Mouse (Mus musculus) heart, adult 18-20 months (tissue): ENCODE results near the gene Traf7. TPM values are rescaled to one million over a fixed set of nuclear protein-coding genes. Genes with fewer than 3 reads are reported as not detected.
A peak's percentile ranks its signal among the peaks of the same experiment; 100 is the strongest.

Experiments
- DNase-seq, 2 experiments: peaks; one replicate each; pipeline ENCODE4 v3.0.0; 2021 to 2022; ENCODE audit warnings: mixed read lengths in 1 of 2
- long read RNA-seq, 2 experiments: library from polyadenylated mRNA; stranded (forward); transcript quantifications; one replicate each; pipeline ENCODE4 v2.0.0; 2021
- total RNA-seq, 2 experiments: library from RNA; stranded (reverse); gene quantifications; 2 replicates each; pipeline ENCODE4 v1.2.3; 2021

Traf7 gene
- total RNA-seq = 10 to 100 TPM; 35.8 to 38.5 TPM
- long read RNA-seq, experiment 1, transcript Traf7-215 (21 exons, 3,003 nt) = major isoform, 13 of 50 reads
- long read RNA-seq, experiment 1, partial matches to known transcripts = 3 of 50 reads
- long read RNA-seq, experiment 1, other reads (novel, unspliced or antisense) = 28 of 50 reads
- long read RNA-seq, experiment 2, transcript Traf7-215 (21 exons, 3,003 nt) = major isoform, 6 of 21 reads
- long read RNA-seq, experiment 2, partial matches to known transcripts = 2 of 21 reads
- long read RNA-seq, experiment 2, other reads (novel, unspliced or antisense) = 10 of 21 reads

DNA sequence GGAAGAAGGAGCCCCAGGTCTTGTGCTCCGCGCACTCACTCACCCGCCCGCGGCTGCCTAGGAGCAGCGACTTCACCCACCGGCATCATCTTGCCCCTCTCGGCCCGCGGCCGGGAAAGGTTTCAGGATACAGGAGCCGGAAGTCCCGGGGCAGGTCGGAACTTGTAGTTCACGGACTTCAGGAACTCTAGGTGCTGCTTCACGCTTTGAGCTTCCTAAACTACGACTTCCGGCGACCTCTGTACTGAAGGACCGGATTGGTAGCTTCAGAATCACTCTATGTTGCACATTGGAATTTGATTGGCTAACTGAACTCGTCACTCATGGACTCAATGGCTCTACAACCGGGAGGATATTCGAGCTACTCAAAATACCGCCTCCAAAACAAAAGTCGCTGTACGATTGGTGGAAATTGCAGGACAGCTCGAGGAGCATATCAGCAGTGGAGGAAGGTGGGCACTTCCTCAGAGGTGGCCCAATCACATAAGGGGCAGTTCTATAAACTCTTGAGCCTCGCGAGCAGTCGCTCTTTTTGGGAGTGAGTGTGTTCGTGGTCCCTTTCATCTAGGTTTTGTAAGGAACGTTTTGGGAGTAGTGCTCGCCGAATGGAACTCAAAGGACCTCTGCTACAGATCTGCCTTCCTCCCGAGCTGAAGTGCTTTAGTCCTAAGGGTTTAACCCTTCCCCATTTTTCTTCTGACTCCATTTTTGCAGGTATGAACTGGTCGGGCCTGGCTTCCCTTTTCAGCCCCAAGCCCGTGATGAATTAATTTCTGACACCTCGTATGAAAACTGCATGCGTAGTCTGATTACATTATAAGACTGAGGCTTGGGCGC is at the start of gene Traf7:
Traf7 (minus strand) TSS at position 216 of the 837 bp plus-strand sequence.
- DNase-seq = peak; percentile 96 to 99

DNA sequence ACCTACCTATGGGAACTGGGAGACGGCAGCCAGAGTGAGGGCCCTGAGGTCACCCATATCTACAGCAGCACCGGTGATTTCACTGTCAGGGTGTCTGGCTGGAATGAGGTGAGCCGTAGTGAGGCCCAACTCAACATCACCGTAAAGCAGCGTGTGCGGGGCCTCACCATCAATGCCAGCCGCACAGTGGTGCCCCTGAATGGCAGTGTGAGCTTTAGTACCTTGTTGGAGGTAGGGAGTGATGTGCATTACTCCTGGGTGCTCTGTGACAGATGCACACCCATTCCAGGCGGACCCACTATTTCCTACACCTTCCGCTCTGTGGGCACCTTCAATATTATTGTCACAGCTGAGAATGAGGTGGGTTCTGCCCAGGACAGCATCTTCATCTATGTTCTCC is 46.1 kb upstream of the Traf7 start:
- DNase-seq = no peak

DNA sequence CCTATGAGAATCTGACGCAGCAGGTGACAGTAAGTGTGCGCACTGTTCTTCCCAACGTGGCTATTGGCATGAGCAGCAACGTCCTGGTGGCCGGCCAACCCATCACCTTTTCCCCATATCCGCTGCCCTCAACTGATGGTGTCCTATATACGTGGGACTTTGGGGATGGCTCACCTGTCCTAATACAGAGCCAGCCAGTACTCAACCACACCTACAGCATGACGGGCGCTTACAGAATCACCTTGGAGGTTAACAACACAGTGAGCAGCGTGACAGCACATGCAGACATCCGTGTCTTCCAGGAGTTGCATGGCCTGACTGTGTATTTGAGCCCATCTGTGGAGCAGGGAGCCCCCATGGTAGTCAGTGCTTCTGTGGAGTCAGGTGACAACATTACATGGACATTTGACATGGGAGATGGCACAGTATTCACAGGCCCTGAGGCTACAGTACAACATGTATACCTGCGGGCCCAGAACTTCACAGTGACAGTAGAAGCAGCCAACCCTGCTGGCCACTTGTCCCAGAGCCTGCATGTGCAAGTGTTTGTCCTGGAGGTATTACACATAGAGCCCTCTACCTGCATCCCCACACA is 45.0 kb upstream of the Traf7 start:
- DNase-seq = no peak

DNA sequence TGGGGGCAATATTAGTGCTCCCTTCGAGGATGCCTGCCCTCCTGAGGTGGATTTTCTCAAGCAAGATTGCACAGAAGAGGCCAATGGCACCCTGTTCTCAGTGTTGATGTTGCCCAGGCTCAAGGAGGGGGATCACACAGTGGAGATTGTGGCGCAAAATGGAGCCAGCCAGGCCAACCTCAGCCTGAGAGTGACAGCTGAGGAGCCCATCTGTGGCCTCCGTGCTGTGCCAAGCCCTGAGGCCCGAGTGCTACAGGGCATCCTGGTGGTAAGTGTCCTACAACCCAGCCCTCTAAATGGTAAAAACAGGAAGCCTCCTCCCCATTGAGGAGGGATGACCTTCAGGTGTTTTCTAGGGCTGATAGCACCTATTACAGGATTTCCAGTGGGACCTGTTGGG is 42.1 kb upstream of the Traf7 start:
- DNase-seq = no peak

DNA sequence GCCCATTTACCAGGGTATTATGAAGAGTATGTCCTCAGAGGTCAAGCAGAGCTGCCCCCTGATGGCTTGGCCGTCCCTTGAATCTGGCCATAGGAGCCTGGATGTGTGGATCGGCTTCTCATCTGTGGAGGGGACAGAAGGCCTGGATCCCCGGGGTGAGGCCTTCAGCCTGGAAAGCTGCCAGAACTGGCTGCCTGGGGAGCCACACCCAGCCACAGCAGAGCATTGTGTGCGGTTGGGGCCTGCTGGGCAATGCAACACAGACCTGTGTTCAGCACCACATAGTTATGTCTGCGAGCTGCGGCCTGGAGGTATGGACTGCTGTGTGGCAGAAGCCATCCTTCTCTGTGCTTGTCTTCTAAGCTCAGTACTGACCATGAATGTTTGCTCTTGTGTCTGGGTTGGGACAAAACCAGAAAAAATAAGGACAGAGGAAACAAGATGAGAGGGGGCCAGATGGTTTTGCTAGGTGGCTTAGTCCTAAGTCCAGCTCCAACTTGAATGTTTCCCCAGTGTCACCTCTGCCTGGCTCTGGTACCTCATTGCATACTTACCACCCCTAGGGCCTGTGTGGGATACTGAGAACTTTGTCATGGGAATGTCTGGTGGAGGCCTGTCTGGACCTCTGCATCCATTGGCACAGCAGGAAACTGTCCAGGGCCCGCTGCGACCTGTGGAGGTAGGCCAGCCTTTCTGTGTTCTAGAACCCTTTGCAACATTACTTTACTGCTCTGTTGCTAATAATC is 39.5 kb upstream of the Traf7 start:
- DNase-seq = peak; percentile 63 to 71

DNA sequence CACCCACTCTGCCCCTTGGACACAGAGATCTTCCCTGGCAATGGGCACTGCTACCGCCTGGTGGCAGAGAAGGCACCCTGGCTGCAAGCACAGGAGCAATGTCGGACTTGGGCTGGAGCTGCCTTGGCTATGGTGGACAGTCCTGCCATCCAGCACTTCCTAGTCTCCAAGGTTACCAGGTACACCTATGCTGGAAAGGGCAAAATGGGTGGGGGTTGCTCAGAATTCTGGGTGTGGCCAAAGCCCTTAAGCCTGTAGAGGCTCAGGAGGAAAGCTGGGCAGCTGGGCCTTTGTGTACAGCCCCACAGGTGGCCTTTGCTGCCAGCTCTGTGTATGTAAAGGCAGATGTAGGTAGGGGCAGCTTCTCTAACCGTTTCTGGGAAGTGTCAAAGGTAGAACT is 38.1 kb upstream of the Traf7 start:
- DNase-seq = no peak

DNA sequence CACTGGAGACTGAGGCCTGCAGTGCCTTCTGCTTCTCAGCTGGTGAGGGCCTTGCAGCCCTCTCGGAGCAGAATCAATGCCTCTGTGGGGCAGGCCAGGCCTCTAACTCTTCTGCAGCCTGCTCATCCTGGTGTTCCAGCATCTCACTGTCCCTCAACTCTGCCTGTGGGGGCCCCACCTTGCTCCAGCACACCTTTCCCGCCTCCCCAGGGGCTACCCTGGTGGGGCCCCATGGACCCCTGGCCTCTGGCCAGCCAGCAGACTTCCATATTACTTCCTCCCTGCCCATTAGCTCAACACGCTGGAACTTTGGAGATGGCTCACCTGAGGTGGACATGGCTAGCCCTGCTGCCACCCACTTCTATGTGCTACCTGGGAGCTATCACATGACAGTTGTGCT is 37.4 kb upstream of the Traf7 start:
- DNase-seq = no peak

DNA sequence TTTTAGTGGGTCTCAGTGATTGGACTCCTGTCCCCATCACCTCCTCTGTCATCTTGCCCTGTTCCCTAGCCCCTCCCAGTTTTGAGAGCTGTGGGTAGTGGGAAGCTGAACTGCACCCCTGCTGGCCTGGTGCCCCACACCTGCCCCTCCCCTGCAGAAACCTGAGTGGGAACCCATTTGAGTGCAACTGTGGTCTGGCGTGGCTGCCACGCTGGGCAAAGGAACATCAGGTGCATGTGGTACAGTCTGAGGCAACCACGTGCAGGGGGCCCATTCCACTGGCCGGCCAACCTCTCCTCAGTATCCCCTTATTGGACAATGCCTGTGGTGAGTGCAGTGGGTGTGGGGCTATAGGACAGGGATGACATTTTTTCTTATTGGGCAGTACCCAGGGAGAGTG is 36.7 kb upstream of the Traf7 start:
- DNase-seq = no peak

DNA sequence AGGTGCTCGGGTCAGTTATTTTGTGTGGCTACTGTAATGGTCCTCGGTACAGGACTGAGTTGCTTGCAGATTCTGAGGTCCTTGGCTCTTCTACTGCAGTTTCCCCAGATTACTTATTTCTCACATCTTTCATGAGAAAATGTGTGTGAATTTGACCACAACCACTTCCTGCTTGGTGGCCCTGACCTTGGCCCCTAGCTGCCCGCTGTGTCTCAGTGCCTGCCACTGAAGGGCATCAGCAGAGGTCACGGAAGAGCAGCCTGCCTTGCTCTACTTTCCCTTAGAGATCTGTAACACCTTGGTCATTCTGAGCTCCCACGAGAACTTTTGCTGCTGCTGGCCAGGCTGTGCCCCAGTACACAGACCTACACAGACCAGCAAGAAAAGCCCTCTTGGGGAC is 35.9 kb upstream of the Traf7 start:
- DNase-seq = no peak

DNA sequence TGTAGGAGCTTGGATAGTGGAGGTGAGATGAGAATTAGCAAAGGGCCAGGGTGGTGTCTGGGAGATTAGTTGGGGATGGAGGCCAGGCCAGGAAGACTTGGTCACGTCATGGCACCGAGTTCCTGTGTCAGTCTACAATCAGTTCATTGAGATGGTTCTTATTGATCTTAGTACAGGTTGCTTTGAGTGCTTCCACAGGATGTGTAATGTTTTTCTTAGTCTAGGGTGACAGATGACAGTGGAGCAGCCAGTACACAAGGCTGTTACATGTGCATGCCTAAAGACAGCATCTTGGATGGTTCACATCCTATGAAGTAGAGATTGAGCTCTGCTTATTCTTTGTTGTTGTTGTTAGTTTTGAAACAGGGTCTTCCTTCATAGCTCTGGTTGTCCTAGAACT is 33.9 kb upstream of the Traf7 start:
- no peak for DNase-seq

DNA sequence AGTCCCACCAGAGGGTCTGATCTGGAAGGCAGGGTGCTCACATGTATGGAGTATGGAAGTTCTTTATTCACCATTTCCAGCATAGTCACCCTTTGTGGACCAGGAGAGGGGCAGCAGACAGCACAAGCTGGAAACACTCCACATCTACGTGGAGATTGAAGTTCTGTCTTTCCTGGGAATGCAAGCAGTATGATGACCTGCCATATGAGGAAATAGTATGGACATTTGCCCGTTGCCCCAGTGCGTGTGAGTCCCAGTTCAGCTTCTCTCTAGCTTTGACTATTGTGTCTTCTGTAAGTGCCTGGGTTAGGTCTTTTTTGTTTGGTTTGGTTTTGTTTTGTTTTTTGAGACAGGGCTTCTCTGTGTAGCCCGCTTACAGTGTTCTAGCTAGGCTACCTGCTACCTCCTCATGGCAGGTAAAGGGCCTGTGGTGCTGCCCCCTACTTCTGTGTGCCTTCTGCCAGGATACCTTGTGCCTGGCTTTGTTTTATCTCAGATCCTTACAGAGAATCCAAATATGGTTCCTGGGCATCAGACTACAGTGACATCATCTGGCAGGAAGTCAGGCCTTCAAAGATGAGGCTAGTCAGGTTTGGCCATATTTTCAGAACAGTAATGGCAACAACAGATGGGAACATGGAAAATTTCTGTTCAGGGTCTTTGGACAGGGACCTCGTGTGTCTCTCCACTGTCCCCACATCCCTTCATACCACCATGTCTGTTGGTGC is 32.7 kb upstream of the Traf7 start:
- peak in 1 of 2 experiments; percentile 36 for DNase-seq

DNA sequence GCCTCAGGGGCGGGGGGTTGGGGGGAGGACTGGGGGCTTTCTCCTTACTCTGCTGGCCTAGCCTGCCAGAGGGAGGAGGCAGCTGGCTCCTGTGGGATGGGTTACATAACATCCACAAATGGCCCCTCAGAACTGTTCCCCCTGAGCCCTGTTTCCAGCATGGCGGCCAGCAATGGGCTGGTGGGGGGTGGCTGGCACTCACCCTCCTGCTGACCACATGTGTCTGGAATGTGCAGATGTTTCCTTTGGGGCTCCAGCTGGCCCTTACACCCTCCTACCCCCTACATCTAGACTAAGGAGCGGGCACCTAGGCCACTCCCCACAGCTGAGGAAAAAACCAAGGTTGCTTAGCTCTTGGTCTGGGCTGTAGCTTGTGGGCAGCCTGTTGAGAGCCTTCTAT is 31.4 kb upstream of the Traf7 start:
- DNase-seq = peak; percentile 55 to 71

DNA sequence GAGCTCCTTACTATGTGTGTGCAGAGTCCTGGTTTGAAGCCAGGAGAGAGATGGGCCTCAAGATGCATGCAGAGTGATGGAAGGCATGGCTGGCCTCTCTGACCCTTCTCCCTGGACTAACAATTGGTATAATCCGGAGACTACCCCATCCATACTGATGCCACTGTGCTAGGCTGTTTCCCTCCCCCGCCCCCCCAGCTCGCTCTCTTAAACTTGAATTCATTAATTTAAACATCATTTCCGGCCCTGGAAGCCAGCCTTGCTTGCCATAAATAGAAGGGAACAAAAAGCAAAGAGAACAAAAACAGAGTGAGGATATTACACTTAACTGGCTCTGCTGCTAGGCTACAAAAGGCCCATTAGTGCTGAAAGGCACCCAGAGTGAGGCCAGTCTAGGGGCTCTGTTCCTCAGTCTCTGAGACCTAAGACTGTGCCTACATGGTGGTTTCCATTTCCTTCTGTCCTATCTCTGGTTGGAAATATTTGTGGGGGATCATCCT is 30.9 kb upstream of the Traf7 start:
- peak; percentile 58 for DNase-seq

DNA sequence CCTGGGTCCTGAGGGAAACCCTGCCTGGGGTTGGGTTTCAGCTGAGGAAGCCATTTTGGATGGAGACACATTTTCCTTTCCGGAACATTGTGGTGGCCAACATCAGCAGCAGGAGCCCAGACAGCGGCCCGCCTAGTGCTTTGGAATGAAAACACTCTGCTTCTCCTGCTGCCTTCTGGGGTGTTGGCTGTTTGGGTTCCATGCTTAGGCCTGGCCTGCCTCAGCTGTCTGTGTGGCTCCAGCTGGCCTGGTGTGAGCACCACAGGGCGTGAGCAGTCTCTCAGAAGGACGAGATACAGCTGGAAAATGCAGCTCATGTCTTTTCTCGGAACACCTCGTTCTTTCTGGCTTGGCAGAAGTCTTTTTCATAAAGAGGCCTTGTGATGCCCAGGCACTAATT is 29.4 kb upstream of the Traf7 start:
- DNase-seq = peak; percentile 76 to 91

DNA sequence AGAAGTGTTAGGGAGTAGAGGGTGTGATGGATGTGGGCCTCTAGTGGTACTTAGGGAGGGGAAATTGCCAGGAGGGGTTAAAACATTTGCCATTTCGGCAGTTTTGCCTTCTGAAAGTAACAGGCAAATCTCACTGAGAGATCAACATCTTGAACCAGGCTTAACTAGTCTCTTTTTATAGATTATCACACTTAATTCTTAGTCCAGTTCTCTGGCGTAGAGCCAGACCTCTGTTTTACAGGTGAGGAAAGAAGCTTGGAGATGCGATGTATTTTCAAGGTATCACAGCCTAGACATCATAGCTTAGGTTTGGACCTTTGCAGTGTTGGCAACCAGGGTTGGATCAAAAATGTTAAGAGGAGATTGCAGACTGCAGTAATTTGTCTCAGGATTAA is 23.3 kb upstream of the Traf7 start:
- no peak for DNase-seq

DNA sequence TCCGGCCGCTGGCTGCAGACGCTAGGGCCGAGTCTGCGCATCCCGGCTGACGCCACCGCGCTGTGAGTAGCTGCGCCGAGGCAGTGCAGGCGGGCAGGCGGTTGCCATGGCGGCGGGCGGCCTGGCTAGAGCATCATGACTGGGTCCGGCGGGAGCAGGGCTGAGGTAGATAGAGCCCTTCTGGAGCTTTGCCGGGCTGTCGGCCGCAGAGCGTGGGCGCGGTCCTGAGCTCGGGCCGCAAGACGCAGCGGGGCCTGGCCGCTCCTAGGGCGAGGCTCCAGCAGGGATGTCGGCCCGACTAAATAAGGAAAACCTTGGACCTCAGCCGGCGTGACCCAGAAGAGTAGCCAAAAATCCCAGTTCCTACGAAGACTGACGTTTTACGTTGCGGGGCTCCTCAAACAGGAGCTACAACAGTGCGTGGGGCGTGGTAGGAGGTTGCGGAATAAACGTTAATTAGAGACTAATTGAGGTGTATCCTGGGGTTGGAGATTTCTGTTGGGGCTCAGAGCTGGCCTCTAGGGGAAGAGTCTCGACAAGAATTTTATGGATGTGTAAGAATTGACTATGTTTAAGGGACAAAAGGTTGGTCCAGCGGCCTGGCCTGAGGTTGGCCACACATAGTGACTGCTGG is 22.8 kb upstream of the Traf7 start:
- peak; percentile 83 to 89 for DNase-seq

DNA sequence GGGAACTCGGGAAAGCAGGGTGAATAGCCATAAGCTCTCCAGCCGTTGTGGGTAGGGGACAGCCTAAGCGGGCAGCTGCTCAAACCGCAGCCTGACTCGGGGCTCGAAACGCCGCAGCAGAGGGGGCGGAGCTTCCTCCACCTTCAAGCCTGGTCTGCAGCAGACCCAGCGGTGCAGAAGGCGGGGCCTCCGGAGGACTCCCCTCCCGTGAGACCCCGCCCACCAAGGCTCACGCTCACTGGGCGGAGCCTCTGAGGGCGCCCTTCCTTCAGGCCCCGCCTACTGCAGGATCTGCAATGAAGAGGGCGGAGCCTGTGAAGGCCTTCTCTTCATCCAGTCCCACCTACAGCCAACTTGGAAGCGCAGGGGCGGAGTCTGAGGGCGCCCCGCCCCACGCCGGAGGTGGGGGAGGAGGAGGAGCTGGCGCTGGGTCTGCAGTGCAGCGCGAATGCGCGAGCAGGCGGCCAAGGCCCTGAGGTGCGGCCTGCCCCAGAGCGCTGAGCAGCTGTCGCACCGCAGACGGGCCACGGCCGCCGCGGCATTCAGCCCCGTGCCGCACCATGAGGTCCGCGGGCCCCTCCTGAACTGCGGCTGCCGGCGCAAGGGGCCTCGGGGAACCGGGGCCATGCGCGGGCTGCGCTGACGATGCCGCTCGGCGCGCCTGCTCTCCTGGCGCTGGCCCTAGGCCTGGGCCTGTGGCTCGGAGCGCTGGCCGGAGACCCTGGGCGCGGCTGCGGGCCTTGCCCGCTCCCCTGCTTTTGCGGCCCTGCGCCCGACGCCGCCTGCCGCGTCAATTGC is 22.1 kb upstream of the Traf7 start, which contains the start of gene Pkd1:
Pkd1 (plus strand) TSS at position 217 of the 798 bp plus-strand sequence.
- DNase-seq = peak; percentile 99 to 100

DNA sequence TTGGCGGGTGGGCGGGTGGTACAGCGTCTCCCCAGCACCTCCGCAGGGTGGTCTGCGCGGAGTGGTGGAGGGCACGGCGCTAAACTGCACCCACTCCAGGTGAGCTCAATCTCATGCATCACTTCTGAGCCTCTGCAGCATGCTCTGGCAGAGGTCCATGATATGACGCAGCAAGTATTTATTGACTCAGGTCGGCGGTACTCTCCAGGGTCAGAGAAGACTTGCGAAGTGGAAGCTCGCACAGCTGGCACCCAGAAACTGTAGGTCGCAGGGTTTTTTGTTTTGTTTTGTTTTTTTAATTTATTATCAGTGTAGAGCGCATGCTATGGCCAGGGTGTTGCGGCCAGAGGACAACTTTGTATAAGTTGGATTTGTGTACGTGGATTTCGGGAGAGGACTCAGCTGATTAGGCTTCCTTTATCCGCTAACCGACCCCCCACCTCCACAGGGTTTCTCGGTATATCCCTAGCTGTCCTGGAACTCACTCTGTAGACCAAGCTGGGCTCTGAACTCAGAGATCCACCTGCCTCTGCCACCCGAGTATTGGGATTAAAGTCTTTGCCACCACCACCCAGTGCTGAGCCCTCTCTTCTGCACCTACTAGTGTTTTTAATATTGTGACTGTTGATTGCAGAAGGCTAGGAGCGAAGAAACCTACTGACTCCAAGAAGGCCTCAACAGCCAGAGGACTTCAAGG is 21.3 kb upstream of the Traf7 start:
- peak; percentile 81 to 83 for DNase-seq

DNA sequence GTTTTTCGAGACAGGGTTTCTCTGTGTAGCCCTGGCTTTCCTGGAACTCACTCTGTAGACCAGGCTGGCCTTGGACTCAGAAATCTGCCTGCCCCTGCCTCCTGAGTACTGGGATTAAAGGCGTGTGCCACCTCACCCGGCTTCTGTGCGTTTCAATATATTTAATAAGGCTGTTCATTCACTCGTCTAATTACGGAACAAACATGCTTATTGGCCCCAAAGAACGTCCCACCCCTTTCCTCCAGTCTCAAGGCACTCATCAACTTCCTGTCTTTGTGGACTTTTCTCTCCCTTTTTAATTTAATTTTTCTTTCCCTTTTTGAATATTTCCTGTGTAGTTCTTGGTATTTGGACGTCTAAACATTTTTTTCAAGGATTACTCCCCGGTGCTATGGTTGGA is 20.7 kb upstream of the Traf7 start:
- peak; percentile 55 to 62 for DNase-seq

DNA sequence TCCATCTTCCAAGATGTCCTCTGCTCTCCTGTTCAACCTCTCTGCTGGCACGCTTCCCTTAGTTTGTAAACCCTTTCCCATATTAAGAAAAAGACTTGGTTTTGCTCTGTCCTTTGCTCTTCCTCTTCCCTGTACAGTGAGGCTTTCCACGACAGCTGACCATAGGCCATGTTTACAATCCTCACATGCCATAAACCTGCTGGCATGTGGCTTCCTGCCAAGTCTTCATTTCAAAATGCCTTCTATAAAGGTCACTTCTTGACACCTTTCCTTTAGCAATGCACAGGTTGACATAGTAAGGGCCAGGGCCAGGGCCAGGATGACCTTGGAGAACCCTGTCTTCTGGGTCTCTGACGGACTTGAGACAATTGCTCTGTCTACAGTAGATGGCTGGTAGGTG is 18.5 kb upstream of the Traf7 start:
- DNase-seq = no peak
